Mouse (Mus musculus): Measurements from ENCODE around the gene Lcn2.

- TF ChIP-seq GATA1 (IDR thresholded peaks at IDR 0.05; ENCODE audit: borderline replicate concordance, low read length) (no peak), FLI1 (IDR thresholded peaks at IDR 0.05; ENCODE audit: low read length) (no peak)
Observed at GRCm38 (mm10) chr2:32426141-32426540, 38.1 kb upstream of the Lcn2 start.

All from megakaryocyte, embryonic 14.5 days (primary cell).